Comparison of ENCODE assay signal across 22 mouse cellular contexts in genomic region chr13:28794547-28794946, GRCm38 (mm10).
DNase-seq lines count a peak whose midpoint lies in the region; ATAC-seq lines count a peak whose summit lies in the region.
"Had no signal": no experiment of that assay in that cellular context is flagged by ENCODE, and none has a peak within 500 bp of the region (broad histone marks: within the 10 kb centered on the region; RNA-seq: fewer than 3 reads in every experiment).

No protein-coding gene starts in this region.

- no peaks in the 10 kb centered on the region for H3K27me3 ChIP-seq in midbrain, embryonic 12.5 days
- H3K27me3 ChIP-seq in midbrain, embryonic 11.5 days (ENCODE audit: control insufficient read depth, insufficient read depth, low read length): no peaks in the 10 kb centered on the region
- H3K27me3 ChIP-seq in forebrain, embryonic 12.5 days: no peaks in the 10 kb centered on the region
- H3K27me3 ChIP-seq in midbrain, embryonic 16.5 days (ENCODE audit: control insufficient read depth, insufficient read depth, low read depth, low read length): no peaks in the 10 kb centered on the region
- H3K27me3 ChIP-seq: embryonic facial prominence, embryonic 12.5 days; hindbrain, embryonic 15.5 days; stomach, embryonic 15.5 days had no signal

- H3K4me2 ChIP-seq in midbrain, embryonic 12.5 days (replicated peaks): no peak overlapping the region
- no peak overlapping the region for H3K4me2 ChIP-seq in midbrain, embryonic 11.5 days
- no peak overlapping the region for H3K4me2 ChIP-seq in forebrain, embryonic 12.5 days
- H3K4me2 ChIP-seq in midbrain, embryonic 16.5 days (ENCODE audit: low read length): no peak overlapping the region
- H3K4me2 ChIP-seq: embryonic facial prominence, embryonic 12.5 days; heart, embryonic 11.5 days; hindbrain, embryonic 15.5 days; stomach, embryonic 15.5 days had no signal

- no peaks in the 10 kb centered on the region for H3K36me3 ChIP-seq in midbrain, embryonic 12.5 days
- no peaks in the 10 kb centered on the region for H3K36me3 ChIP-seq in midbrain, embryonic 11.5 days (ENCODE audit: control insufficient read depth, insufficient read depth, low read length)
- H3K36me3 ChIP-seq in forebrain, embryonic 12.5 days (replicated peaks): no peaks in the 10 kb centered on the region
- H3K36me3 ChIP-seq in midbrain, embryonic 16.5 days (ENCODE audit: control insufficient read depth, insufficient read depth, low read length): no peaks in the 10 kb centered on the region
- H3K36me3 ChIP-seq: embryonic facial prominence, embryonic 12.5 days; hindbrain, embryonic 15.5 days; stomach, embryonic 15.5 days had no signal

- no peak for ATAC-seq in midbrain, embryonic 12.5 days (ENCODE audit: low FRiP score, low read depth)
- ATAC-seq in midbrain, embryonic 11.5 days (ENCODE audit: low FRiP score): no peak
- no peak for ATAC-seq in forebrain, embryonic 12.5 days (ENCODE audit: low FRiP score)
- peak; percentile 72 for ATAC-seq in granulocyte monocyte progenitor cell, adult 5-6 weeks (replicated peaks; ENCODE audit: poor library complexity, severe bottlenecking)
- no peak for ATAC-seq in midbrain, embryonic 16.5 days
- ATAC-seq in erythroid progenitor cell, adult 5-6 weeks (replicated peaks; ENCODE audit: low FRiP score, poor library complexity, severe bottlenecking): no peak
- ATAC-seq: activated CD4-positive, CD25-positive, alpha-beta regulatory T cell, adult 4 months; intestine, embryonic 16.5 days had no signal

- peaks cover 71% of the 10 kb centered on the region for H3K4me1 ChIP-seq in midbrain, embryonic 12.5 days
- H3K4me1 ChIP-seq in midbrain, embryonic 11.5 days (ENCODE audit: control insufficient read depth, insufficient read depth, low read length): peaks cover 63% of the 10 kb centered on the region
- peaks cover 84% of the 10 kb centered on the region for H3K4me1 ChIP-seq in forebrain, embryonic 12.5 days
- peaks cover 21% of the 10 kb centered on the region for H3K4me1 ChIP-seq in midbrain, embryonic 16.5 days (ENCODE audit: control insufficient read depth, insufficient read depth, low read length)

- no peak for DNase-seq in midbrain, embryonic 11.5 days (ENCODE audit: low spot score, missing footprints)
- no peak for DNase-seq in embryo, embryonic 9.5 days (ENCODE audit: extremely low spot score)
- DNase-seq: adrenal gland, postnatal 14 days; cerebellum, adult 8-10 months; heart, postnatal 10 days; kidney, adult 9 months; kidney, postnatal 25 days; layer of hippocampus, postnatal 36 days; lung, postnatal 4 days; thymus, postnatal 4 days had no signal

- H3K4me3 ChIP-seq in midbrain, embryonic 12.5 days: no peak overlapping the region
- no peak overlapping the region for H3K4me3 ChIP-seq in midbrain, embryonic 11.5 days (ENCODE audit: low read depth, low read length)
- H3K4me3 ChIP-seq in forebrain, embryonic 12.5 days (replicated peaks): no peak overlapping the region
- H3K4me3 ChIP-seq in midbrain, embryonic 16.5 days (ENCODE audit: low read depth, low read length): no peak overlapping the region
- H3K4me3 ChIP-seq: embryonic facial prominence, embryonic 12.5 days; erythroblast, embryonic 14.5 days; hindbrain, embryonic 15.5 days; stomach, embryonic 15.5 days had no signal

- 69% methylated on average over 3 of the region's 3 CpGs for WGBS in midbrain, embryonic 12.5 days
- 82% methylated on average over 3 of the region's 3 CpGs for WGBS in midbrain, embryonic 11.5 days
- 57% methylated on average over 3 of the region's 3 CpGs for WGBS in forebrain, embryonic 12.5 days
- 55% methylated on average over 3 of the region's 3 CpGs for WGBS in midbrain, embryonic 16.5 days

- H3K27ac ChIP-seq in midbrain, embryonic 12.5 days (replicated peaks): peak overlapping the region; percentile 64
- no peak overlapping the region; the same call in 1 of the 2 replicates for H3K27ac ChIP-seq in midbrain, embryonic 11.5 days (ENCODE audit: low read depth, low read length)
- H3K27ac ChIP-seq in forebrain, embryonic 12.5 days: peak overlapping the region; percentile 65; the same call in 1 of the 2 replicates
- H3K27ac ChIP-seq in midbrain, embryonic 16.5 days (ENCODE audit: low read length): 0 out of 2 replicates have a peak overlapping the region, but pooled peaks have one; percentile 5
- H3K27ac ChIP-seq: stomach, embryonic 15.5 days had no signal

- H3K9ac ChIP-seq in midbrain, embryonic 12.5 days (replicated peaks): no peak overlapping the region
- no peak overlapping the region for H3K9ac ChIP-seq in midbrain, embryonic 11.5 days (ENCODE audit: low read length)
- H3K9ac ChIP-seq in forebrain, embryonic 12.5 days: no peak overlapping the region
- H3K9ac ChIP-seq in midbrain, embryonic 16.5 days (ENCODE audit: low read depth, low read length): no peak overlapping the region
- H3K9ac ChIP-seq: embryonic facial prominence, embryonic 12.5 days; stomach, embryonic 15.5 days had no signal

- H3K9me3 ChIP-seq in midbrain, embryonic 12.5 days: no peaks in the 10 kb centered on the region
- H3K9me3 ChIP-seq in midbrain, embryonic 11.5 days (ENCODE audit: control insufficient read depth, low read length): no peaks in the 10 kb centered on the region
- H3K9me3 ChIP-seq in forebrain, embryonic 12.5 days: no peaks in the 10 kb centered on the region
- H3K9me3 ChIP-seq in midbrain, embryonic 16.5 days (replicated peaks; ENCODE audit: control insufficient read depth, low read length, poor library complexity, severe bottlenecking): no peaks in the 10 kb centered on the region
- H3K9me3 ChIP-seq: embryonic facial prominence, embryonic 12.5 days; hindbrain, embryonic 15.5 days; stomach, embryonic 15.5 days had no signal
